Mouse (Mus musculus) adrenal gland, adult 8-10 months (tissue): ENCODE data around the gene Rgs7bp. TPM values are rescaled to one million over a fixed set of nuclear protein-coding genes. Genes with fewer than 3 reads are reported as not detected.

ENCODE experiments used
- DNase-seq: peaks from one replicate; pipeline ENCODE4 v3.0.0; 2022
- total RNA-seq, 4 experiments: library from RNA; stranded (reverse); gene quantifications; 2 replicates each; pipeline ENCODE4 v1.2.4; 2022

Gene Rgs7bp
- total RNA-seq: 1 to 10 TPM; 1.7 to 3.2 (median 1.9) TPM

- peak; percentile 26 for DNase-seq
These were observed at the start of gene Rgs7bp for GRCm38 (mm10) chr13:105054181-105054940. TSS of gene Rgs7bp (minus strand) at chr13:105054930.

- no peak for DNase-seq
These were observed 49.7 kb upstream of the Rgs7bp start for GRCm38 (mm10) chr13:105104385-105104784.

DNA sequence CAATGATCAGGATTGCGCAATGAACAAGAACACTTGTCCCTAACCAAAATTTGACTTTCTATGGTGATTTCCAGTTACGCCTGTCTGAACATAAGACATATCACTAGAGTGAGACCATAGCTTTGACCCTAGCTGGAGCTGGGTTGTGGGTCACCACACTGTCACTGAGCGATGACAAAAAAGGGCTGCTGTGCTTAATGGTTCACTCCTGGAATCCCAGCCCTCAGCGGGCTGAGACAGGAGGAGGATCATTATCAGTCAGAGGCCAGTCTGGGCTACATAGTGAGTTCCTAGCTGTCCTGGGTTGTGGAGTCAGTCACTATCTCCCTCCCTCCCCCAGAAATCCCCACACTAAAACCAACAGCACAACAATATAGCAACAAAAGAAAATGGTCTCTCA lies 46.0 kb upstream of the Rgs7bp start:
- no peak for DNase-seq

- no peak for DNase-seq
These were observed 41.6 kb upstream of the Rgs7bp start for GRCm38 (mm10) chr13:105096316-105096715.

GRCm38 (mm10) chr13:105089276-105089675 lies 34.5 kb upstream of the Rgs7bp start:
- DNase-seq: no peak

DNA sequence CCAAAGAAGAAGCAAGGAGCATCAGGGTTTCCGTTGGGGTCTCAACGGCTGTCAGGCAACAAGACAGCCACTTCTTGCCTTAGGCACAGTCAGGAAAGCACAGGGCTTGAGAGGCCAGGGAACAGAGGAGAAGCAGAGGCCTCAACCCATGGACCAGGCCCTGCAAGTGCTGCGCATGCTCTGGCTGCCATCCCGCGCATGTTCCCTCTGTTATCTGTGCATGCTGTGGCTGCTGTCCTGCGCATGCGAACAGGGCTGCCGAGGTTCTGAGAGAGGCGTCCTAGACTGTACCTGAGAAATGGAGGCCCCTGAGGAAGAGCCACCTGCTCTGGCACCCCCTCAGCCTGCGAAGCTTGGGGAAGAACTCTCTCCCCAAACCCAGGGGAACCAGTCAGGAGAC lies 27.1 kb upstream of the Rgs7bp start, which contains the start of gene 4933425L06Rik:
Gene 4933425L06Rik (plus strand): TSS at position 261 of the 400 bp plus-strand sequence.
- DNase-seq: no peak

DNA sequence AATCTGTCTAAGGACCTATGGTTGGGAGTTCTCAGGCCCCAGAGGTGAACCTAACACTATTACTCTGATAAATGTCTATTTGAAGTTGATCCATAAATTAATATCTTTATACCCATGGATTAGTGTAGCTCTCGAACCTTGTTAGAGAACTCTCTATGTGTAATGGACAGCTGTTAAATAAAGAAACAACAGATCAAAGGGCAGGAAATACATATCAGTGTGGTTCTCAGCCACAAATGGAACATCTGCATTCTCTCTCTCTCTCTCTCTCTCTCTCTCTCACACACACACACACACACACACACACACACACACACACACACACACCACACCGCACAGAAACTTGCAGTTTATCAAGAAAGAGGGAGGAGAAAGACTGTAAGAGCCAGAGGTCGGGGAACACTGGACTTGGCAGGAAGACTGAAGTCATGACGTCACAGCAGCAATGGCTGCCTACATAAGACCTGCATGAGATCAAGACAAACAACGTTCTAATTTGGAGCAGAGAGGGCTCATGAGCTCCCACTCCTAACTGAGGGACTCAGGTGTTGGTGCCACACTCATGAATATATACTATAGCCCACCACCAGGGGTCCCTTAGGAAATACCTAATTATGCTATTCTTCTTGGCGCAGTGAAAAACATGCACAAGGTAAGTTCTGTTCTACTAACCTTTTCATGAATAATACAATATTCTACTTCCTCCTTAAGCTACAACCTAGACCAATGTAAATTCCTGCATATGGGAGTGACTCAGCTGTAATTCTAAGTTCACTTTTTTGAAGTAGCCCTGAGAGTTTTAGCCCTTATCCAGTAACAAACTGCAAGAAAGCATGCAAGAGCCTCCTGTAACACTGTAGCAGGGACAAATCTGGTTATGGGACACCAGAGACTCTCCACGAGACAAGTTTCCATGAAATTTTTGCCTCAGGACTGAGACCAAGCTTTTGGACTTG lies 12.4 kb upstream of the Rgs7bp start:
- no peak for DNase-seq

DNA sequence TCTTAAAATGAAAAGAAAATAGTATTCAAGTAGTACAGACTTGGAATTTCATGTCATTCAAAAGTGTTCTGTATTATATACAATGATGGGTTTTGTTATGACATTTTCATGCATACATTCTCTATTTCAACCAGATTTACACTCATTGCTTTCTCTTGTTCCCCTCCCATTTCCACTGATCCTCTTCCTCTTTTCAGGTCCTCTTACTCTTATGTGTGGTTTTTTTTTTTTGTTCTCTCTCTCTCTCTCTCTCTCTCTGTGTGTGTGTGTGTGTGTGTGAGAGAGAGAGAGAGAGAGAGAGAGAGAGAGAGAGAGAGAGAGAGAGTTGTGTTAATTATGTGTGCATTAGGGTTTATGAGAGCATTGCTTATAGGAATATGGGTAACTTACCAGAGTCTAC lies 11.4 kb upstream of the Rgs7bp start:
- DNase-seq: no peak

DNA sequence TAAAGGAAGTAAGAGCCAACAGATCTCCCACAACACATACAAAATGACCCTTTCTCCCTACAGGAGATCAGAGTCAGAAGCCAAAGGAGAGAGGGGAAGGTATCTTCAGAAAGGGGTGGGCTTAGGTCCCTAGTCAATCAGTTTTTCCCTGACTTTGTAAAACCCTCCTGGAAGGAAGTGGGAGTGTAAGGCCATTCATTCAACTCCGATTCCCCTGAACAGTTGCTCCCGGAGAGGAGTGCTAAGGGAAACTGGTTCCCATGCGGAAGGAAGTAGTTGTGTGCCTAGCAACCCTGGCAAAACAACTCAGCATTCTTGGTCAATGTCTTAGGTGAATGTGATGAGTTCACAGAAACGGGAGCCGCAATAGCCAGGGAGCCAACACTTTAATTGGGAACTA lies 644 bp upstream of the Rgs7bp start:
- no peak for DNase-seq

- DNase-seq: no peak
These were observed 195 bp upstream of the Rgs7bp start for GRCm38 (mm10) chr13:105054941-105055309.

DNA sequence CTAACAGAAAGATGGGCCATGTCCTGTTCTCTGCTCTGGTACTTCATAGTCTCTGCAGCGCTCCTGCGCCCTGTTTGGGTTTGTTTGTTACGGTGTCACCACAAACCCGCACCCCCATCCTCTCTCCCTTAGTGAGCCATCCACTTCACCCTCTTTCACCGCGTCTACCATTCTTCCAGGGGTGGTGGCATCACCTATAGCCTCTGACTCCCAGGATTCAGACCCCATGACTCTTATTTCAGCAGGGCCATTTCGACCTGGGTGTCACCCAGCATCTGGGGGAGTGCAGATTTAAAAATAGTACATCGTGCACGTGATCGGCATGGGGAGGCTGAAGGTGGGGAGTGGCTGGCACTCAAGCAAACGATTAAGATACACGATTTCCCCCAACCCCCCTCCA lies 1.1 kb downstream of the Rgs7bp start:
- no peak for DNase-seq

DNA sequence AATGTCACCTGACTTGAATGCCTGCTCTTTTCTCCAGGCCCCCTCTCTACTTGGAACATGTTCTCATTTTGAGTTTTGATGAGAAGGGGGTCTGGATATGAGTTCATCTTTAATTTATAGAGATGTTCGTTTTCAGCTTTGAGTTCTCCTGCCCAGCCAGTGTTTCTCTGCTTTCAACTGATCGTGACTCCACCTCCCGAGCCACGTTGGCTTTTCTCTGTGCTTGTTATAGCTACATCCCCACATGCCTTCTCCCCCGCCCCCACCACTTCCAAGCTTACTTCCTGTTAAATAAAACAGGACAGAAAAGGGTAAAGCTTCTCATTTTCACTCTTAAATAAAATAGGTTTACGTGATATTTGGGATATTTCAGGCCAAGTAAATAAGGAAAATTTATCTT lies 3.3 kb downstream of the Rgs7bp start:
- no peak for DNase-seq

DNA sequence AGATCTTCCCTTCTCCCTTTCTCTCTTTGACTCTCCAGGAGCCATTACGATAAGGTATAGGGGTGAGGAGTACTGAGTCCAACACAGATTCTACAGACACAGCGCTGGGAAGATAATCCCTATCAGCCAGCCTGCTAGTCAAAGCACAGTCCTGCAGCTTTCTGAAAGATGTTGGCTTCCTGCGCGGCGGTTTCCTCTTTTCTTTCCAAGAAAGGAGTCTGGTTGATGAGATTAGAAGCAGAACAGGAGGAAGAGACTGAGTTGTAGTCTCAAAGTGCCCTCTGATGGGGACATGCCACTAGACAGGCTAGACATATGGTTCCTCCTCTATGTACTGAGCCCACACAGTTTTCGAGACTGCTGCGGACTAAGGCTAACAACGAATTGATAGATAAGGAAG lies 6.1 kb downstream of the Rgs7bp start:
- DNase-seq: no peak

DNA sequence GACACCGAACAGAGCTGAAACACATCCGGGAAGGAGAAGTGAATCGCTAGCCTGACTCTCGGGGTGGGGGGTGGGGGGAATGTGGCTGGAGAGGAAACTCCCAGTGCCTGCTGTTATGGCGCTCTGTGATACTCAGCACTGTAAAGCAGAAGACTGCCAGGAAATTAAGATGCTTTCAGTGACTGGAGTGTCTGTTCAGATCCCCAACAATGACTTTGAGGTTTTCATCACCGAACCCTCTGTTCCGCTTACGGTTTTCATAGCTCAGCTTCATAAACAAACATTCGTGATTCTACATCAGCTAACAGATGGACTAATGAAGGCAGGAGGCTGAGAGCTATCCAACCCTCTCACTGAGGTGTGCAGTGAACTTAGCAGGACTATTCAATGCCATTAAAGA lies 7.4 kb downstream of the Rgs7bp start:
- no peak for DNase-seq

GRCm38 (mm10) chr13:105043882-105044281 lies 10.8 kb downstream of the Rgs7bp start:
- no peak for DNase-seq

DNA sequence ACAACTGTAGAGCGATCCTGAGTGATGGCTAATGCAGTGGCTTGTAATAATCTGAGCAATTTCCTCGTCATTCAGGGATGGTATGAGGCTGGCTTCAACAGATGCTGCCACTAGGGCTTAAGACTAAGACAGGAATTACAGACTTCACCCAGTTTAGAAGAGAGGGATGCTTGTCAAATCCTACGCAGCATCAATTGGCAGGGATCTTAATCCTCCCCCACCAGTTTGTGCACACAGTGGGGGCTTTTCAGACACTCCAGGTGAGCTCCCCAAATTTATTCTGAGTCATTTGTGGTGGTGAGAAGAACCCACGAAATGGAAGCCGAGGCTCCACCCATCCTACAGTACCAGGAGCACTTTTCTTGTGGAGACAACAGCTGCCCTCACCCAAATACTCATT lies 16.4 kb downstream of the Rgs7bp start:
- DNase-seq: no peak

DNA sequence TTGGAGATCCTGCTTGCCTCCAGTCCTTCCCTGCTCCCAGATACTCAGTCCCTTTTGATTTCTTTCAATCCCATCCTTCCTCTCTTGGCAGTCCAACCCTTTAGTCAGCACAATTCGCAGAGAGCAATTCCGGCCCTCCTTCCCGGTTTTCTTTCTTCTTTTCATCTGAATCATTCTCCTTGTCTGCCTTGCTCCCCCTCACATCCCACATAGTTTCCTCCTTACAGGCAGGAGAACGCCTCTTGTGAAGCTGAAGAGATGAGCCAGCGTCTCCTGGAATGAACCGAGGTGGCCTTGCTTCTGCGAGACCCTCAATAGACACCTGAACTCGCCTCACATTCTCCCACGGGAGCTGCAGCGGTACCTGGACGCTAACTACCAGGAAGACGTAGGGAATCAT lies 16.9 kb downstream of the Rgs7bp start:
- DNase-seq: no peak

- DNase-seq: no peak
These were observed 22.8 kb downstream of the Rgs7bp start for GRCm38 (mm10) chr13:105031882-105032281.

DNA sequence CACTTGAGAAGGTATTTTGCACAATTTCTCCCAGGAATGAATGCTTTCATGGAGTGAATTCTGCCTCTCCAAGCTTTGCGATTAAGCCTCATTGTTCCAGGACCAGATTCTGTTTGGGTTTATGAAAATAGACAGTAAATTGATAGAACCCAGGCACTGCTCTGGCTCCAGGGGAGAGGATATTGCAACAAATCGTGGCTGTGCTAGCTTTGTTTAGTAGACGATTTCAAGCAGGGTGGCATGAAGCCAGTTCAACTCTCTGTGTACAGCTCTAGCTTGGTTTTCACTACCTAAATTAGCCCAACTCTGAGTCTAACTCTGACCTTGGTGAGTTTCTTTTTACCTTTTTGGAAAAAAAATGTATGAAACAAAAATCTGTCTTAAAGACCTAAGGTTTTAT lies 26.5 kb downstream of the Rgs7bp start:
- peak; percentile 2 for DNase-seq

- no peak for DNase-seq
These were observed 38.2 kb downstream of the Rgs7bp start for GRCm38 (mm10) chr13:105016577-105016976.

DNA sequence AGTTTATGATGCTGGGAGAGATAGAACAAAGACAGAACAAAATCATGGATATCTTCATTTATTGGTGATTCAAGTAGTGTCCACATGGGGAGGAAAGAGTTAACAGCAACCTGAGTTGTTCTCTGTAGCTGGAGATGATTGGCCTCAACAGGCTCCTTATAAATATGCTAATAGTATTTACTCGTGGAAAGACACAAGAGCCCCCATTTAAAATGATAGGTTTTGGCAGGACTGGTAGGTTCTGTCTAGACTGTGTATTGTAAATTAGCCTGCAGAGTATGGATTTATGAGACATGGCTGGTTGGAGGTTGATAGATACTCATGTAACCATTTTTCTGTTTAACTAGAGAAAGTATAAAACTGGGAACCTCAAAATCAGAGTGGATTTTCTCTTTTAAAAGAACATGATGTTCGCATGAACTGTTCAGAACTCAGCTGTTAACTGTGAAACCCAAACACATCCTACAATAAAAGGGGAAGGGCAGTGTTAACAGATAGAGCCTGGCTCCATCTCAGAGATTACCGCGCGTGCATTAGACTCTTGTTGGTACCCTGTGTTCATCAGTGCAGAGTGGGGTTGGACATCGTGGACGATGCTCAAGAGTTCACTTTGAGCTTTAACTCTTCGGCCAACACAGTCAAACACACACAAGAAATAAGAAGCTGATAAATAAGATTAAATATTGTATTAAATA lies 38.9 kb downstream of the Rgs7bp start:
- DNase-seq: no peak

GRCm38 (mm10) chr13:105011300-105011699 lies 43.4 kb downstream of the Rgs7bp start:
- DNase-seq: no peak

DNA sequence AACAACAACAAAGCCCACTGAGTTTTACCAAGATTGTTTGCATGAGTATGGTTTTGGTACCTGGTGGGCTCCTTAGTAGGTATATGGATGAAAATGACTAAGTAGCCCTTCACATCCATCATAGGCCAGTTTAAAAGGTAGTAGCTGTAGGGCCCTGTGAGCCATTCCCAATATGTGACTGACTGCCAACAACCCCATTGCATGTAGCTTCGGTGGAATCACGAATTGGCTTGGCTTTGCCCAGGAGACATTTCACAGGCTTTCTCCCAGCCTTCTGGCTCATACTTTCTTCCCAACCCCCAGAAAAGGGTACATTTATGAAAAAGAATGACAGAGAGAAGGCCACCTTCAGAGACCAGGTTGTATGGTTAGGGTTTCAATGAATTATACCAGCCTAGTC lies 45.8 kb downstream of the Rgs7bp start:
- no peak for DNase-seq
